Mouse (Mus musculus) heart, embryonic 13.5 days (tissue): Measurements from ENCODE around the gene Lcn8. TPM values are rescaled to one million over a fixed set of nuclear protein-coding genes. Genes with fewer than 3 reads are reported as not detected.

Experiments used
- polyA plus RNA-seq: library from polyadenylated mRNA; unstranded; fragments of >200 nt; fragmentation: Nextera tagmentation; extraction: Ambion mirVana; gene quantifications from 2 replicates; pipeline ENCODE4 v1.2.1, GENCODE M21; 2015

Gene Lcn8
- polyA plus RNA-seq, 1 experiment from 2014 or later = not detected

Other genes starting within 250 kb of the Lcn8 start
- 0.07 TPM in 1 of 2 replicates, not detected in the other for gene Fut7, start 229.9 kb upstream of the Lcn8 start, polyA plus RNA-seq
- 2.7 and 3.2 TPM in 2 replicates for gene Abca2, start 224.4 kb upstream of the Lcn8 start, polyA plus RNA-seq
- 1.8 and 2.5 TPM in 2 replicates for gene Clic3, start 196.3 kb upstream of the Lcn8 start, polyA plus RNA-seq
- 25.6 and 25.7 TPM in 2 replicates for gene Paxx, start 192.0 kb upstream of the Lcn8 start, polyA plus RNA-seq
- gene Ptgds, start 183.1 kb upstream of the Lcn8 start, polyA plus RNA-seq = 19.8 and 20.7 TPM in 2 replicates
- gene Lcn12, start 159.2 kb upstream of the Lcn8 start, polyA plus RNA-seq = not detected in 2 replicates
- gene Fbxw5, start 152.4 kb upstream of the Lcn8 start, polyA plus RNA-seq = 73.8 and 83.9 TPM in 2 replicates
- gene C8g, start 151.4 kb upstream of the Lcn8 start, polyA plus RNA-seq = 3.1 and 3.5 TPM in 2 replicates
- gene Traf2, start 106.2 kb upstream of the Lcn8 start, polyA plus RNA-seq = 21.0 and 22.9 TPM in 2 replicates
- gene Edf1, start 95.3 kb upstream of the Lcn8 start, polyA plus RNA-seq = 277 and 302 TPM in 2 replicates
- gene Mamdc4, start 78.3 kb upstream of the Lcn8 start, polyA plus RNA-seq = 4.6 and 7.3 TPM in 2 replicates
- 177 and 199 TPM in 2 replicates for gene Phpt1, start 77.9 kb upstream of the Lcn8 start, polyA plus RNA-seq
- 0.14 and 0.27 TPM in 2 replicates for gene Ajm1, start 71.4 kb upstream of the Lcn8 start, polyA plus RNA-seq
- gene Rabl6, start 44.6 kb upstream of the Lcn8 start, polyA plus RNA-seq = 42.9 and 47.6 TPM in 2 replicates
- gene Ccdc183, start 35.4 kb upstream of the Lcn8 start, polyA plus RNA-seq = 0.11 and 0.13 TPM in 2 replicates
- 20.3 and 20.4 TPM in 2 replicates for gene Tmem141, start 31.1 kb upstream of the Lcn8 start, polyA plus RNA-seq
- gene Fcna, start 25.1 kb upstream of the Lcn8 start, polyA plus RNA-seq = 2.3 and 2.6 TPM in 2 replicates
- gene Lcn5, start 4.8 kb downstream of the Lcn8 start, polyA plus RNA-seq = not detected in 2 replicates
- not detected in 2 replicates for gene Lcn6, start 23.7 kb downstream of the Lcn8 start, polyA plus RNA-seq
- gene Lcn10, start 29.6 kb downstream of the Lcn8 start, polyA plus RNA-seq = not detected in 2 replicates
- not detected in 2 replicates for gene Obp2a, start 46.9 kb downstream of the Lcn8 start, polyA plus RNA-seq
- gene Bmyc, start 53.6 kb downstream of the Lcn8 start, polyA plus RNA-seq = 47.0 and 47.6 TPM in 2 replicates
- not detected in 2 replicates for gene Obp2b, start 83.9 kb downstream of the Lcn8 start, polyA plus RNA-seq
- gene Lcn3, start 112.4 kb downstream of the Lcn8 start, polyA plus RNA-seq = not detected in 2 replicates
- gene Lcn11, start 123.9 kb downstream of the Lcn8 start, polyA plus RNA-seq = not detected in 2 replicates
- gene Gm13539, start 129.1 kb downstream of the Lcn8 start, polyA plus RNA-seq = not detected in 2 replicates
- not detected in 2 replicates for gene Glt6d1, start 162.7 kb downstream of the Lcn8 start, polyA plus RNA-seq
- not detected in 2 replicates for gene Lcn9, start 170.0 kb downstream of the Lcn8 start, polyA plus RNA-seq
- not detected in 2 replicates for gene Sohlh1, start 194.1 kb downstream of the Lcn8 start, polyA plus RNA-seq
- 0.07 and 0.11 TPM in 2 replicates for gene Kcnt1, start 210.6 kb downstream of the Lcn8 start, polyA plus RNA-seq